17 mouse cellular contexts compared by ENCODE assay signal in the genomic region with DNA sequence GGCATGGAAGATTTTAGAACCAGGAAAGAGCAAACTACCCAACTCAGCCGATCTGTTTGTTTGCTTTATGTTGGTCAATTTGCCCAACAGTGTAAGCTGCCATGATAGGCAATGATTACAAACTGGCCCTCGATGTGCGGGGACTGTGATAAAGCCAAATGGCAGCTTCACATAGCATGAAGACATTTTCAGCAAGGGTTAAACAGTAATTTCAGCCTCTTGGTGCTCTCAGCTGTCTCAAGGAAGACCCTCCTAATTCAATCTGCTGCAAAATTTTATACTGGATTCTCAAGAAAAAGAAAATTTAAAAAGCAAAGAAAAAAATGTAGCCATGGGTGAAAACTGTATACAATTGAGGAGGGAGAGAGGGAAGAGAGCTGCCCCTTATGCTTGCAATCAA. TPM values are rescaled to one million over a fixed set of nuclear protein-coding genes. Genes with fewer than 3 reads are reported as not detected.
"Had no signal": no experiment of that assay in that cellular context is flagged by ENCODE, and none has a peak within 500 bp of the region (broad histone marks: within the 10 kb centered on the region; RNA-seq: fewer than 3 reads in every experiment).

No protein-coding gene starts in this region.

- H3K9me3 ChIP-seq: kidney, embryonic 15.5 days; limb, embryonic 12.5 days; liver, embryonic 13.5 days; lung, embryonic 15.5 days; midbrain, embryonic 13.5 days had no signal

- H3K36me3 ChIP-seq: kidney, embryonic 15.5 days; limb, embryonic 12.5 days; liver, embryonic 13.5 days; lung, embryonic 15.5 days; midbrain, embryonic 13.5 days had no signal

- H3K4me1 ChIP-seq: liver, embryonic 13.5 days had no signal

- H3K27ac ChIP-seq: kidney, embryonic 15.5 days; limb, embryonic 12.5 days; liver, embryonic 13.5 days; lung, embryonic 15.5 days; macrophage; midbrain, embryonic 13.5 days had no signal

- H3K4me3 ChIP-seq: kidney, embryonic 15.5 days; limb, embryonic 12.5 days; liver, embryonic 13.5 days; lung, embryonic 15.5 days; midbrain, embryonic 13.5 days; myocyte had no signal

- H3K4me2 ChIP-seq: kidney, embryonic 15.5 days; limb, embryonic 12.5 days; liver, embryonic 13.5 days; lung, embryonic 15.5 days had no signal

- ATAC-seq: liver, postnatal 0 days; midbrain, embryonic 13.5 days had no signal

- DNase-seq: kidney, adult 2 months; kidney, postnatal 14 days; liver; liver, embryonic 13.5 days; liver, postnatal 0 days; lung, postnatal 14 days; spleen, adult 18-20 months; thymus, adult 18-20 months; thymus, postnatal 14 days had no signal

- H3K9ac ChIP-seq: kidney, embryonic 15.5 days; limb, embryonic 12.5 days; liver, embryonic 13.5 days; liver, postnatal 0 days; lung, embryonic 15.5 days; midbrain, embryonic 13.5 days had no signal

RNA-seq across cellular contexts. Expression of gene Sv2c, which starts 3.3 kb away (rescaled TPM):
- polyA plus RNA-seq: macrophage, myocyte had no signal

RNA-seq across cellular contexts. Expression of gene Gm17190, which starts 47.2 kb away (rescaled TPM):
- polyA plus RNA-seq: kidney, adult 2 months; kidney, embryonic 15.5 days; large intestine, adult 2 months; liver, embryonic 13.5 days; liver, postnatal 0 days; lung, embryonic 15.5 days; macrophage; midbrain, embryonic 13.5 days; myocyte; stomach, embryonic 14.5 days had no signal
